Mouse (Mus musculus) MEL (cell line): ENCODE data around the gene Dffa. TPM values are rescaled to one million over a fixed set of nuclear protein-coding genes. Genes with fewer than 3 reads are reported as not detected.

ENCODE experiments used
- DNase-seq: peaks from one replicate; pipeline ENCODE4 v3.0.0; 2011; ENCODE audit warnings: low read depth, low spot score
- H3K27ac ChIP-seq: 2 replicates; pipeline ENCODE4 v1.5.1; 2012; ENCODE audit warnings: low read depth, mild to moderate bottlenecking, control low read depth, low read length, moderate library complexity; ENCODE audit not compliant: control insufficient read depth
- H3K27me3 ChIP-seq, 2 experiments: fragments of 150-350 bp in 1 of 2; sonication (generic) in 1 of 2; 2 replicates each; pipeline ENCODE4 v1.6.1; 2012; ENCODE audit warnings: low read length in 2 of 2, mild to moderate bottlenecking in 2 of 2, improper control_type of control experiment in 1 of 2, moderate library complexity in 1 of 2; ENCODE audit not compliant: insufficient read depth in 2 of 2, control insufficient read depth in 1 of 2
- H3K36me3 ChIP-seq, 2 experiments: 2 replicates each; pipeline ENCODE4 v1.6.1; 2012 to 2014; ENCODE audit warnings: low read length in 2 of 2, improper control_type of control experiment in 1 of 2, inconsistent platforms in 1 of 2, mild to moderate bottlenecking in 1 of 2; ENCODE audit not compliant: insufficient read depth in 2 of 2, control insufficient read depth in 1 of 2
- H3K4me1 ChIP-seq, 2 experiments: fragments of 150-350 bp in 1 of 2; sonication (generic) in 1 of 2; 2 replicates each; pipeline ENCODE4 v1.6.1; 2012; ENCODE audit warnings: low read length in 2 of 2, improper control_type of control experiment in 1 of 2, mild to moderate bottlenecking in 1 of 2; ENCODE audit not compliant: insufficient read depth in 2 of 2, control insufficient read depth in 1 of 2
- H3K4me3 ChIP-seq, 2 experiments: fragments of 150-350 bp in 1 of 2; sonication (generic) in 1 of 2; 2 replicates each; pipeline ENCODE4 v1.5.1; 2012; ENCODE audit warnings: low read depth in 2 of 2, low read length in 2 of 2, mild to moderate bottlenecking in 2 of 2, moderate library complexity in 2 of 2, control low read depth in 1 of 2, improper control_type of control experiment in 1 of 2; ENCODE audit not compliant: control insufficient read depth in 1 of 2, insufficient read depth in 1 of 2
- H3K79me2 ChIP-seq: 2 replicates; pipeline ENCODE4 v1.6.1; 2012; ENCODE audit warnings: mild to moderate bottlenecking, low read length, moderate library complexity; ENCODE audit not compliant: control insufficient read depth, poor library complexity, insufficient read depth
- H3K9ac ChIP-seq: 2 replicates; pipeline ENCODE4 v1.6.1; 2012; ENCODE audit warnings: low read depth, mild to moderate bottlenecking, control low read depth, low read length, moderate library complexity; ENCODE audit not compliant: control insufficient read depth, poor library complexity, severe bottlenecking
- H3K9me3 ChIP-seq: fragments of 150-350 bp; sonication (generic); replicated peaks from 2 replicates; pipeline ENCODE4 v1.6.1; 2012; ENCODE audit warnings: mild to moderate bottlenecking, low read length, improper control_type of control experiment, moderate library complexity; ENCODE audit not compliant: insufficient read depth
- BHLHE40 ChIP-seq: IDR thresholded peaks from 2 replicates; pipeline ENCODE4 v1.6.1; 2012; ENCODE audit warnings: low read depth, mild to moderate bottlenecking, inconsistent platforms, low read length, improper control_type of control experiment, borderline replicate concordance
- CHD1 ChIP-seq: IDR thresholded peaks from 2 replicates; pipeline ENCODE4 v1.6.1; 2012; ENCODE audit warnings: low read depth, mild to moderate bottlenecking, inconsistent platforms, low read length, improper control_type of control experiment
- CTCF ChIP-seq, 3 experiments: IDR thresholded peaks in 2 of 3; conservative IDR thresholded peaks in 1 of 3; 2 replicates each; pipeline ENCODE4 v1.5.1; 2011 to 2012; ENCODE audit warnings: low read length in 3 of 3, low read depth in 2 of 3, mild to moderate bottlenecking in 2 of 3, improper control_type of control experiment in 1 of 3, inconsistent platforms in 1 of 3, mixed read lengths in 1 of 3, moderate library complexity in 1 of 3; ENCODE audit not compliant: control insufficient read depth in 1 of 3, insufficient read depth in 1 of 3, poor library complexity in 1 of 3, severe bottlenecking in 1 of 3
- E2F4 ChIP-seq: IDR thresholded peaks from 2 replicates; pipeline ENCODE4 v1.6.1; 2011; ENCODE audit warnings: low read depth, low read length, improper control_type of control experiment, borderline replicate concordance
- ELF1 ChIP-seq: IDR thresholded peaks from 2 replicates; pipeline ENCODE4 v1.6.1; 2014; ENCODE audit warnings: low read depth, mild to moderate bottlenecking, inconsistent platforms, low read length, improper control_type of control experiment, moderate library complexity
- ETS1 ChIP-seq: IDR thresholded peaks from 2 replicates; pipeline ENCODE4 v1.6.1; 2012; ENCODE audit warnings: low read depth, mild to moderate bottlenecking, inconsistent platforms, low read length, improper control_type of control experiment, moderate library complexity
- HCFC1 ChIP-seq: IDR thresholded peaks from 2 replicates; pipeline ENCODE4 v1.6.1; 2012; ENCODE audit warnings: low read depth, mild to moderate bottlenecking, inconsistent platforms, low read length, improper control_type of control experiment, moderate library complexity
- MAZ ChIP-seq: IDR thresholded peaks from 2 replicates; pipeline ENCODE4 v1.6.1; 2012; ENCODE audit warnings: low read depth, mild to moderate bottlenecking, inconsistent platforms, low read length, improper control_type of control experiment
- MEF2A ChIP-seq: IDR thresholded peaks from 2 replicates; pipeline ENCODE4 v1.6.1; 2014; ENCODE audit warnings: low read depth, mild to moderate bottlenecking, inconsistent platforms, low read length, improper control_type of control experiment; ENCODE audit not compliant: poor library complexity, insufficient replicate concordance, severe bottlenecking; ENCODE audit errors: extremely low read depth
- MXI1 ChIP-seq: IDR thresholded peaks from 2 replicates; pipeline ENCODE4 v1.6.1; 2011; ENCODE audit warnings: mild to moderate bottlenecking, low read depth, low read length, improper control_type of control experiment
- MYB ChIP-seq: IDR thresholded peaks from 2 replicates; pipeline ENCODE4 v1.6.1; 2011; ENCODE audit warnings: mild to moderate bottlenecking, low read depth, low read length, improper control_type of control experiment
- MYC ChIP-seq: IDR thresholded peaks from 2 replicates; pipeline ENCODE4 v1.6.1; 2011; ENCODE audit warnings: low read depth, mild to moderate bottlenecking, low read length, improper control_type of control experiment, moderate library complexity
- NELFE ChIP-seq: IDR thresholded peaks from 2 replicates; pipeline ENCODE4 v1.6.1; 2011; ENCODE audit warnings: low read depth, low read length, improper control_type of control experiment
- POLR2AphosphoS2 ChIP-seq: IDR thresholded peaks from 2 replicates; pipeline ENCODE4 v1.6.1; 2011; ENCODE audit warnings: low read length, improper control_type of control experiment
- RCOR1 ChIP-seq: IDR thresholded peaks from 2 replicates; pipeline ENCODE4 v1.6.1; 2012; ENCODE audit warnings: low read depth, mild to moderate bottlenecking, inconsistent platforms, low read length, improper control_type of control experiment
- TCF12 ChIP-seq: IDR thresholded peaks from 2 replicates; pipeline ENCODE4 v1.6.1; 2014; ENCODE audit warnings: low read depth, mild to moderate bottlenecking, inconsistent platforms, low read length, improper control_type of control experiment, moderate library complexity
- UBTF ChIP-seq: IDR thresholded peaks from 2 replicates; pipeline ENCODE4 v1.6.1; 2012; ENCODE audit warnings: low read depth, mild to moderate bottlenecking, inconsistent platforms, low read length, improper control_type of control experiment, moderate library complexity, borderline replicate concordance; ENCODE audit not compliant: insufficient read depth
- USF1 ChIP-seq: IDR thresholded peaks from 2 replicates; pipeline ENCODE4 v1.6.1; 2014; ENCODE audit warnings: low read depth, mild to moderate bottlenecking, inconsistent platforms, low read length, improper control_type of control experiment, moderate library complexity
- ZC3H11A ChIP-seq: IDR thresholded peaks from 2 replicates; pipeline ENCODE4 v1.6.1; 2012; ENCODE audit warnings: low read depth, mild to moderate bottlenecking, inconsistent platforms, low read length, improper control_type of control experiment
- ZKSCAN1 ChIP-seq: IDR thresholded peaks from 2 replicates; pipeline ENCODE4 v1.6.1; 2012; ENCODE audit warnings: low read depth, mild to moderate bottlenecking, inconsistent platforms, low read length, improper control_type of control experiment, moderate library complexity
- polyA plus RNA-seq, 2 experiments: library from polyadenylated mRNA; stranded (reverse) in 1 of 2; unstranded in 1 of 2; fragments of >175 nt in 1 of 2; fragments of >200 nt in 1 of 2; gene quantifications; 2 replicates each; pipeline versions ENCODE4 v1.2.1 to v1.2.4; 2012; ENCODE audit warnings: low replicate concordance in 2 of 2, low read depth in 1 of 2; ENCODE audit not compliant: insufficient read length in 2 of 2, insufficient read depth in 1 of 2, missing spikeins in 1 of 2
- total RNA-seq: library from RNA; depleted of rRNA; stranded (reverse); fragments of 300-350 nt; gene quantifications from 2 replicates; pipeline ENCODE4 v1.2.3, GENCODE M21; 2012

Gene Dffa
- total and polyA plus RNA-seq, 3 experiments, result 20.2 to 33.0 TPM; not detected in 1

GRCm38 (mm10) chr4:149060621-149061431 is 43.1 kb upstream of the Dffa start:
- H3K9me3 ChIP-seq, result no peaks in the 10 kb centered on the region
- H3K9ac ChIP-seq, result no peak overlapping the region
- no peak overlapping the region for H3K4me3 ChIP-seq
- no peak for TF ChIP-seq BHLHE40
- no peaks in the 10 kb centered on the region for H3K79me2 ChIP-seq
- H3K4me1 ChIP-seq, result no peaks in the 10 kb centered on the region
- H3K36me3 ChIP-seq, result no peaks in the 10 kb centered on the region
- H3K27me3 ChIP-seq, result no peaks in the 10 kb centered on the region
- DNase-seq, result no peak
- H3K27ac ChIP-seq, result no peak overlapping the region

GRCm38 (mm10) chr4:149061432-149061718 is 42.6 kb upstream of the Dffa start:
- Histone ChIP-seq H3K9me3 (no peaks in the 10 kb centered on the region), H3K36me3 (no peaks in the 10 kb centered on the region), H3K27ac (no peak overlapping the region), H3K4me1 (no peaks in the 10 kb centered on the region), H3K27me3 (no peaks in the 10 kb centered on the region), H3K79me2 (no peaks in the 10 kb centered on the region), H3K9ac (no peak overlapping the region), H3K4me3 (no peak overlapping the region)
- DNase-seq, result no peak
- TF ChIP-seq HCFC1 (no peak), MEF2A (no peak), ZKSCAN1 (no peak), E2F4 (no peak), ZC3H11A (no peak), CHD1 (no peak), RCOR1 (no peak), CTCF (IDR thresholded peaks at IDR 0.05 in 2 of 3, conservative IDR thresholded peaks at IDR 0.05 in 1 of 3; ENCODE audit: control insufficient read depth in 1 of 3, insufficient read depth in 1 of 3, low read depth in 2 of 3, low read length in 3 of 3, poor library complexity in 1 of 3, severe bottlenecking in 1 of 3) (no peak), MYB (no peak), TCF12 (no peak), MXI1 (no peak), ETS1 (no peak), UBTF (no peak), POLR2AphosphoS2 (no peak), USF1 (no peak), MAZ (no peak), ELF1 (no peak), MYC (no peak), NELFE (no peak)
